Mouse (Mus musculus): ENCODE results near the gene Il18bp. TPM values are rescaled to one million over a fixed set of nuclear protein-coding genes. Genes with fewer than 3 reads are reported as not detected.

The Il18bp gene
- total RNA-seq, 2 experiments from 2014 or later = 14.0 to 18.9 TPM

Other genes starting within 250 kb of the Il18bp start
- gene Phox2a, start 200.4 kb downstream of the Il18bp start, total RNA-seq (2021) = not detected
- 10 to 100 TPM; 17.8 to 18.8 TPM for gene Inppl1, start 180.5 kb downstream of the Il18bp start, total RNA-seq (2021)
- under 1 TPM in 1 of 2 experiments, not detected in 1; 0.40 TPM for gene Folr2, start 161.5 kb downstream of the Il18bp start, total RNA-seq (2021)
- gene Anapc15, start 155.0 kb downstream of the Il18bp start, total RNA-seq (2021) = 10 to 100 TPM; 37.0 to 40.0 TPM
- 1 to 10 TPM in 1 of 2 experiments, under 1 TPM in 1; 0.40 to 1.4 TPM for gene Folr1, start 147.9 kb downstream of the Il18bp start, total RNA-seq (2021)
- gene Lamtor1, start 112.8 kb downstream of the Il18bp start, total RNA-seq (2021) = 10 to 100 TPM; 86.2 to 91.6 TPM
- not detected for gene Tomt, start 112.3 kb downstream of the Il18bp start, total RNA-seq (2021)
- 1 to 10 TPM; 2.8 to 2.9 TPM for gene Lrrc51, start 84.8 kb downstream of the Il18bp start, total RNA-seq (2021)
- 10 to 100 TPM; 83.3 to 89.6 TPM for gene Numa1, start 84.6 kb downstream of the Il18bp start, total RNA-seq (2021)
- 10 to 100 TPM; 47.0 to 51.9 TPM for gene Rnf121, start 46.8 kb upstream of the Il18bp start, total RNA-seq (2021)
- 10 to 100 TPM; 28.7 to 30.8 TPM for gene Xndc1, start 46.8 kb upstream of the Il18bp start, total RNA-seq (2021)
- gene Xntrpc, start 47.0 kb upstream of the Il18bp start, total RNA-seq (2021) = 1 to 10 TPM; 1.7 to 2.2 TPM
- under 1 TPM in 1 of 2 experiments, not detected in 1; 0.60 TPM for gene Trpc2, start 64.4 kb upstream of the Il18bp start, total RNA-seq (2021)
- not detected for gene Art1, start 83.1 kb upstream of the Il18bp start, total RNA-seq (2021)
- not detected for gene Art5, start 90.8 kb upstream of the Il18bp start, total RNA-seq (2021)
- gene Chrna10, start 98.1 kb upstream of the Il18bp start, total RNA-seq (2021) = not detected
- 10 to 100 TPM; 39.4 to 41.2 TPM for gene Nup98, start 191.5 kb upstream of the Il18bp start, total RNA-seq (2021)
- 10 to 100 TPM; 36.7 to 39.0 TPM for gene Pgap2, start 191.5 kb upstream of the Il18bp start, total RNA-seq (2021)
- gene Rhog, start 237.4 kb upstream of the Il18bp start, total RNA-seq (2021) = 10 to 100 TPM; 11.3 to 12.3 TPM
- 10 to 100 TPM; 43.5 to 45.7 TPM for gene Stim1, start 249.1 kb upstream of the Il18bp start, total RNA-seq (2021)

Data from left cerebral cortex, postnatal 4 days (tissue).